Mouse (Mus musculus) layer of hippocampus, adult 2 months (tissue): ENCODE measurements around the gene Smim24. TPM values are rescaled to one million over a fixed set of nuclear protein-coding genes. Genes with fewer than 3 reads are reported as not detected.

Source experiments
- DNase-seq, 2 experiments: peaks; one replicate each; pipeline ENCODE4 v3.0.0; 2022; ENCODE audit warnings: low spot score in 2 of 2
- H3K27ac ChIP-seq: fragments of 200-600 bp; 2 replicates; pipeline ENCODE4 v1.8.1; 2022
- H3K4me3 ChIP-seq: fragments of 200-600 bp; 2 replicates; pipeline ENCODE4 v1.8.1; 2022; ENCODE audit warnings: mild to moderate bottlenecking
- CTCF ChIP-seq: fragments of 200-600 bp; conservative IDR thresholded peaks from 2 replicates; pipeline ENCODE4 v1.8.1; 2022; ENCODE audit warnings: antibody characterized with exemption, mild to moderate bottlenecking, moderate library complexity
- microRNA-seq, 2 experiments: library from miRNA; unstranded; fragments of <30 nt; microRNA quantifications; one replicate each; pipeline ENCODE4 v1.2.0; 2021
- total RNA-seq, 2 experiments: library from RNA; stranded (reverse); gene quantifications; 2 replicates each; pipeline ENCODE4 v1.2.3; 2021

The Smim24 gene
- total RNA-seq, 2 experiments from 2014 or later, result 1.9 to 2.1 TPM

DNA sequence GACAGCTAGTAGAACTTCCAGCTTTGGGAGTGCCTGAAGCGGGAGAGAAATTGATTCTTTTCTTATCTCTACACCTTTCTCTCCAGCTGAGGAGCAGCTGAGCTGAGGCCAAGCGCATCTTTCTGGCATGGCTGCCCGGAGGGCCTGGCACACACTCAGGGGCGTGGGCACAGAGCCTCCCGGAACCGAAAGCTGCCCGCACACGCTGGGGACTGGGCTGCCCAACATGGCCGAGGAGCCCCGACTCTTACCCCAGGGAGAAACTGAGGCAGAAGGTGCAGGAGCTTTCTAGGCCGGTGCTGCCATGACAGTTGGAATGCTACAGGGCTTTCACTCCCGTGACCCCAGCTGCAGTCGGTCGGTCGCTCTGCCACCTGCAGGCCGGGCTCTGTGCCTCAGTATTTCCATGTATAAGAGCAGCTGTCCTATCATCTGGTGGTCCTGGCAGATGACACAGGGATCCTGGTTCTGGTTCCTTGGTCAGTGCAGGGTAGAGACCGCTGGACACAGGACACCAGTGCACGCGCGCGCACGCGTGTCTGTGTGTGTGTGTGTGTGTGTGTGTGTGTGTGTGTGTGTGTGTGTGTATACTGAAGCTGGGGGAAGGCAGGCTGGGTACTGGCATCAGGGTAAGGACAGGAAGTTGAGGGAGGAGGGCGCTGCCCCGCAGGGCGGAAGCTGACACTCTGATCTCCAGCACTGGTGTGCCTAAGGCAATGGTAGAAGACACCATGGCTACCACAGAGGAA lies 40.9 kb downstream of the Smim24 start:
- peak; percentile 52 for TF ChIP-seq CTCF
- Histone ChIP-seq H3K27ac (peak overlapping the region; percentile 87), H3K4me3 (no peak overlapping the region; the same call in 1 of the 2 replicates)
- peak in 1 of 2 experiments; percentile 10 for DNase-seq

GRCm38 (mm10) chr10:81434361-81435263 lies 41.8 kb downstream of the Smim24 start:
- Histone ChIP-seq H3K4me3 (no peak overlapping the region), H3K27ac (peak overlapping the region; percentile 87)
- peak in 1 of 2 experiments; percentile 10 for DNase-seq
- no peak for TF ChIP-seq CTCF

GRCm38 (mm10) chr10:81435436-81435835 lies 42.6 kb downstream of the Smim24 start:
- DNase-seq, result peak; percentile 80 to 84
- H3K4me3 ChIP-seq, result no peak overlapping the region
- H3K27ac ChIP-seq, result peak overlapping the region; percentile 87
- TF ChIP-seq CTCF, result no peak

DNA sequence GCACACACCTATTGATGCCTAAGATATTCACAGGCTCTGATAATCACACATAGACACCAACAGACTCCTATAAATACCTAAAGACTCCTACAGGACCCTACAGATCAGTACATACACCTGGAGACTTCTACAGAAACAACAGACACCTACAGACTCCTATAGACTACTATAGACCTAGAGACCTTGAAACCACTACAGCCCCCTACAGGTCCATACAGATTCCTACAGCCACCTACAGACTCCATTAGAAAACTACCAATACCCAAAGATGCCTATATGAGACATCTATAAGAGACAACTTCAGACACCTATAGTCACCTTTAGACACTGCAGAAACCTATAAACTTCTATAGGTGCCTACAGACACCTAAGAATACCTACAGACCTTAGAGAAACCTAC lies 48.2 kb downstream of the Smim24 start:
- no peak for DNase-seq
- H3K27ac ChIP-seq, result no peak overlapping the region
- TF ChIP-seq CTCF, result peak; percentile 78
- no peak overlapping the region for H3K4me3 ChIP-seq

Small RNA genes lying within 50 kb of the gene (microRNA-seq; reads per million reads assigned to microRNA genes)
- 0.32 to 0.37 reads per million in 2 experiments for gene Mir1191b
- gene Mir6913, result 1.3 to 2.9 reads per million in 2 experiments

Other genes starting within 250 kb of the Smim24 start
- gene Pias4, start 225.1 kb upstream of the Smim24 start, total RNA-seq, result 10 to 100 TPM; 29.4 to 29.5 TPM
- 100 to 1,000 TPM; 907 to 909 TPM for gene Eef2, start 216.4 kb upstream of the Smim24 start, total RNA-seq
- 10 to 100 TPM; 73.6 to 78.4 TPM for gene Dapk3, start 210.0 kb upstream of the Smim24 start, total RNA-seq
- not detected for gene 4930442H23Rik, start 209.2 kb upstream of the Smim24 start, total RNA-seq
- gene Nmrk2, start 191.0 kb upstream of the Smim24 start, total RNA-seq, result under 1 TPM; 0.32 to 0.33 TPM
- 100 to 1,000 TPM; 144 to 150 TPM for gene Atcay, start 162.2 kb upstream of the Smim24 start, total RNA-seq
- gene Zfr2, start 159.9 kb upstream of the Smim24 start, total RNA-seq, result 10 to 100 TPM; 66.2 to 70.2 TPM
- gene Matk, start 140.1 kb upstream of the Smim24 start, total RNA-seq, result 100 to 1,000 TPM; 260 to 267 TPM
- 10 to 100 TPM; 37.4 to 42.0 TPM for gene Mrpl54, start 126.1 kb upstream of the Smim24 start, total RNA-seq
- gene Apba3, start 126.1 kb upstream of the Smim24 start, total RNA-seq, result 10 to 100 TPM; 32.6 to 37.3 TPM
- gene Tjp3, start 101.5 kb upstream of the Smim24 start, total RNA-seq, result under 1 TPM; 0.54 to 0.91 TPM
- 100 to 1,000 TPM; 308 to 314 TPM for gene Pip5k1c, start 100.1 kb upstream of the Smim24 start, total RNA-seq
- 10 to 100 TPM; 27.6 to 30.7 TPM for gene Cactin, start 71.9 kb upstream of the Smim24 start, total RNA-seq
- 1 to 10 TPM; 1.3 to 1.4 TPM for gene Tbxa2r, start 64.3 kb upstream of the Smim24 start, total RNA-seq
- 1 to 10 TPM; 1.7 to 1.8 TPM for gene Gipc3, start 49.8 kb upstream of the Smim24 start, total RNA-seq
- gene Hmg20b, start 42.6 kb upstream of the Smim24 start, total RNA-seq, result 10 to 100 TPM; 27.5 to 30.8 TPM
- 10 to 100 TPM; 42.8 to 45.9 TPM for gene Mfsd12, start 35.6 kb upstream of the Smim24 start, total RNA-seq
- gene 4930404N11Rik, start 27.2 kb upstream of the Smim24 start, total RNA-seq, result 1 to 10 TPM; 1.6 to 2.4 TPM
- gene Fzr1, start 14.5 kb upstream of the Smim24 start, total RNA-seq, result 10 to 100 TPM; 70.1 to 72.0 TPM
- gene Dohh, start 8.6 kb upstream of the Smim24 start, total RNA-seq, result 10 to 100 TPM; 75.9 to 79.7 TPM
- gene Gm48551, start 8.6 kb upstream of the Smim24 start, total RNA-seq, result 1 to 10 TPM; 4.4 to 6.1 TPM
- 1 to 10 TPM; 5.5 to 8.1 TPM for gene Gm48552, start 4.0 kb upstream of the Smim24 start, total RNA-seq
- gene Nfic, start 62.6 kb downstream of the Smim24 start, total RNA-seq, result 10 to 100 TPM; 60.0 to 60.1 TPM
- gene Celf5, start 89.7 kb downstream of the Smim24 start, total RNA-seq, result 100 to 1,000 TPM; 286 to 287 TPM
- 10 to 100 TPM; 83.1 to 93.5 TPM for gene Ncln, start 103.3 kb downstream of the Smim24 start, total RNA-seq
- gene S1pr4, start 107.1 kb downstream of the Smim24 start, total RNA-seq, result under 1 TPM; 0.39 to 0.95 TPM
- 1 to 10 TPM; 1.9 to 2.5 TPM for gene Gna15, start 131.2 kb downstream of the Smim24 start, total RNA-seq
- 100 to 1,000 TPM; 118 to 123 TPM for gene Gna11, start 152.1 kb downstream of the Smim24 start, total RNA-seq
- 100 to 1,000 TPM; 702 to 736 TPM for gene Aes, start 166.4 kb downstream of the Smim24 start, total RNA-seq
- gene Tle2, start 181.5 kb downstream of the Smim24 start, total RNA-seq, result 10 to 100 TPM; 34.0 to 46.8 TPM
- gene Tle6, start 208.0 kb downstream of the Smim24 start, total RNA-seq, result 1 to 10 TPM; 4.1 to 5.0 TPM
- 1 to 10 TPM; 4.2 to 5.0 TPM for gene BC025920, start 213.2 kb downstream of the Smim24 start, total RNA-seq
- 10 to 100 TPM; 29.7 to 31.4 TPM for gene Sirt6, start 234.7 kb downstream of the Smim24 start, total RNA-seq
- gene Ankrd24, start 235.5 kb downstream of the Smim24 start, total RNA-seq, result 10 to 100 TPM; 33.6 to 38.6 TPM